Mouse (Mus musculus) stomach, embryonic 15.5 days (tissue): ENCODE results near the gene Rpl18. TPM values are rescaled to one million over a fixed set of nuclear protein-coding genes. Genes with fewer than 3 reads are reported as not detected.

Experiments used
- ATAC-seq: fragments of 200-750 bp; cut with Nextera tagmentation; 2 replicates; pipeline ENCODE4 v1.8.0; 2017; ENCODE audit warnings: low read depth, moderate number of reproducible peaks, moderate TSS enrichment; ENCODE audit not compliant: insufficient read depth, low FRiP score
- H3K27ac ChIP-seq: fragments of 300-500 bp; sonication (generic); 2 replicates; pipeline ENCODE4 v1.5.1; 2015; ENCODE audit warnings: mild to moderate bottlenecking, inconsistent platforms
- H3K27me3 ChIP-seq: fragments of 300-500 bp; sonication (generic); replicated peaks from 2 replicates; pipeline ENCODE4 v1.6.1; 2015; ENCODE audit warnings: inconsistent platforms
- H3K36me3 ChIP-seq: fragments of 300-500 bp; sonication (generic); 2 replicates; pipeline ENCODE4 v1.6.1; 2015; ENCODE audit warnings: inconsistent platforms
- H3K4me1 ChIP-seq: fragments of 300-500 bp; sonication (generic); 2 replicates; pipeline ENCODE4 v1.6.1; 2015; ENCODE audit warnings: inconsistent platforms
- H3K4me2 ChIP-seq: fragments of 300-500 bp; sonication (generic); 2 replicates; pipeline ENCODE4 v1.6.1; 2015; ENCODE audit warnings: mild to moderate bottlenecking, inconsistent platforms
- H3K4me3 ChIP-seq: fragments of 300-500 bp; sonication (generic); replicated peaks from 2 replicates; pipeline ENCODE4 v1.5.1; 2015; ENCODE audit warnings: inconsistent platforms
- H3K9ac ChIP-seq: fragments of 300-500 bp; sonication (generic); 2 replicates; pipeline ENCODE4 v1.6.1; 2015; ENCODE audit warnings: inconsistent platforms
- H3K9me3 ChIP-seq: fragments of 300-500 bp; sonication (generic); 2 replicates; pipeline ENCODE4 v1.6.1; 2016; ENCODE audit warnings: inconsistent platforms
- WGBS: fragments of 180-500 bp; shearing (Covaris S2); methylation state at CpG from one replicate; pipeline ENCODE4 v1.1.7; 2015; 5-methylcytosine and 5-hydroxymethylcytosine counted together
- polyA plus RNA-seq: library from polyadenylated mRNA; unstranded; fragments of >200 nt; fragmentation: Nextera tagmentation; extraction: Ambion mirVana; gene quantifications from 2 replicates; pipeline ENCODE4 v1.2.1, GENCODE M21; 2015

The Rpl18 gene
- polyA plus RNA-seq, 1 experiment from 2014 or later: 954 TPM

DNA sequence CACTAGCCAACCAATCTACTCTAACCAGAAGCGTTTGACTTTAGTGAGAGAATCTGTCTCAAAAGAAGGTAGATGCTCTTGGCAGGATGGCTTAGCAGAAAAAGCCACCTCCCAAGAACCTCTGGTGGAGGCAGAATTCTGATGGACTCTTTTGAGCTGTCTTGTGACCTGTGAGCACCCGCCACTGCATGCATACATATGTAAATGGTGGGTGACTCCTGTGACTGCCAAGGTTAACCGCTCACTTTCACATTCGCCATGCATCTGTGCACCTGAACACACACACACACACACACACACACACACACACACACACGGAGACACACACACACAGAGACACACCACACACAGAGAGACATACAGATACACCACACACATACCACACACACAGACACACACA, 32.2 kb downstream of the Rpl18 start:
- Histone ChIP-seq H3K4me2 (no peak overlapping the region), H3K27me3 (no peaks in the 10 kb centered on the region), H3K36me3 (no peaks in the 10 kb centered on the region), H3K9me3 (no peaks in the 10 kb centered on the region), H3K27ac (no peak overlapping the region), H3K9ac (no peak overlapping the region), H3K4me1 (no peaks in the 10 kb centered on the region), H3K4me3 (no peak overlapping the region)
- 86% methylated on average over 5 of the region's 5 CpGs for WGBS
- no peak for ATAC-seq

DNA sequence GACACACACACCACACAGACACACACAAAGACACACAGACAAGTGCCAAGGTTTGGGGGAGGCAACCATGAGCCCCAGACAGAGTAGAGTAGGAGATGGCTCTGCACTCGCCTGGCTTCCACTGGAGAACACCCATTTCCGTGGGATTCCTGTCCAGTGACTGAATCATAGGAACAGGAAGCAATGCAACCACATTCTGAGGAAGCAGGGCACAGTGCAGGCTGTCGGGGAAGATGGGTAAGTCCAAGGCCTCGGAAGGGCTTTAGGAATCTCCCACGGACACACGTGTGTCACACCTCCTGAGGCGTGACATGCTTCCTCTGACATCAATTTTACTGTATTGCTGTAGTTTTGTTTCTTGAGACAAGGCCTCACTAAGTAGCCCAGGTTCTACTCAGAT, 32.9 kb downstream of the Rpl18 start:
- WGBS: 74% methylated on average over 7 of the region's 7 CpGs
- Histone ChIP-seq H3K36me3 (no peaks in the 10 kb centered on the region), H3K27ac (no peak overlapping the region), H3K9me3 (no peaks in the 10 kb centered on the region), H3K4me1 (no peaks in the 10 kb centered on the region), H3K27me3 (no peaks in the 10 kb centered on the region), H3K9ac (no peak overlapping the region), H3K4me3 (no peak overlapping the region), H3K4me2 (no peak overlapping the region)
- ATAC-seq: no peak; the same call in 1 of the 2 replicates

DNA sequence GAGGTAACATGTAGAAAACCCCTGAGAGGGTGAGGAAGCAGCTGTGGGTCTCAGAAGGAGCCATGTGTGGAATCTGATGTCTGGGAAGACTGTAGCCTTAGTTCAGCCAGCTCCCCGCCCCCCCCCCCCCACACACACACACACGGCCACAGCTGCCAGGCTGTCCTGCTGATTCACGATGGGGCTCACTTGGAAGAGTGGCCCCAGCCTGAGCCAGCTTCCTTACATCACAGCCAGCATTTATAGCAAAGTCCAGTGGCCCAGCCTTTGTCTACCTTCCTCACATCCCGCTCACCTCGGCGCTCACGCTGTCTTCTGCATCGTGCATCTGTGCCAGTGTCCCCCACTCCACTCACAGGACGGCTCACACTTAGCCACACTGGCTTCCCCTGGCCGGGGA, 34.1 kb downstream of the Rpl18 start:
- 29% methylated on average over 10 of the region's 10 CpGs for WGBS
- no peak overlapping the region for H3K27ac ChIP-seq
- H3K9me3 ChIP-seq: no peaks in the 10 kb centered on the region
- no peaks in the 10 kb centered on the region for H3K4me1 ChIP-seq
- H3K4me2 ChIP-seq: no peak overlapping the region
- no peak for ATAC-seq
- H3K4me3 ChIP-seq: no peak overlapping the region
- no peaks in the 10 kb centered on the region for H3K27me3 ChIP-seq
- H3K36me3 ChIP-seq: no peaks in the 10 kb centered on the region
- no peak overlapping the region for H3K9ac ChIP-seq

DNA sequence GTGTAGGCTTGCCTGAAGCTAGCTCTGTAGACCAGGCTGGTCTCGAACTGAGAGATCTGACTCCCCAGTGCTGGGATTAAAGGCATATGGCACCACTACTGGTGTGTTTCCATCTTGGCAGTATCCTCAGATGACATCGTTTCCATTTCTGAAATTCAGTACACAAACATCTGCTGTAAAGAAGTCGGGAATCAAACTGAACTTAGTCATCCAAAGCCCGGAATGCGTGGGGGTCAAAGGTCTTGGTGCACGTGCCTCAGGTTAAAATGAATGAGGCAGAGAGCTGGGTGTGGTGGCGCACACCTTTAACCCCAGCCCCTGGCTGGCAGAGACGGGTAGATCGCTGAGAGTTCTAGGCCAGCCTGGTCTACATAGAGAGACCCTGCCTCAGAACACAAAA, 34.9 kb downstream of the Rpl18 start:
- H3K4me3 ChIP-seq: no peak overlapping the region
- H3K4me2 ChIP-seq: no peak overlapping the region
- no peaks in the 10 kb centered on the region for H3K4me1 ChIP-seq
- H3K9ac ChIP-seq: no peak overlapping the region
- no peaks in the 10 kb centered on the region for H3K9me3 ChIP-seq
- no peaks in the 10 kb centered on the region for H3K36me3 ChIP-seq
- no peak for ATAC-seq
- no peaks in the 10 kb centered on the region for H3K27me3 ChIP-seq
- no peak overlapping the region for H3K27ac ChIP-seq
- 54% methylated on average over 9 of the region's 9 CpGs for WGBS

DNA sequence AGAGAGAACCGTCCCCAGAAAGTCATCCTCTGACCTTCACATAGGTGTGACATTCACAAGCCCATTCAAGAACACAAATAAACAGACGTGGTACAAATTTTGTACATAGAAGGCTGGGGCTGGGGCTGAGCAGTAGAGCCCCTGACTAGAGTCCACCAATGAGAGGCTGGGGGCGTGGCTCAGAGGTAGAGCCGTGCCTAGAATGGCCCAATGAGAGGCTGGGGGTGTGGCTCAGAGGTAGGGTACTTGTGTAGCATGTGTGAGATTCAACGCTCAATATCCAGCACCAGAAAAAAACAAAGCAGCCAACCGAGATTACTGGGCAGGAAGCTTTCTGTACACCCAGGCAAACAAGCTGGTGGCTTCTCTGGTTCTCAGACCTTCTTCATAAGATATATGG, 40.4 kb downstream of the Rpl18 start:
- no peak overlapping the region for H3K9ac ChIP-seq
- peaks cover 17% of the 10 kb centered on the region for H3K27me3 ChIP-seq
- no peak overlapping the region for H3K27ac ChIP-seq
- H3K4me1 ChIP-seq: peaks cover 5% of the 10 kb centered on the region; the same call in 1 of the 2 replicates
- H3K36me3 ChIP-seq: no peaks in the 10 kb centered on the region
- no peak for ATAC-seq
- no peak overlapping the region for H3K4me2 ChIP-seq
- WGBS: 58% methylated on average over 6 of the region's 6 CpGs
- no peak overlapping the region for H3K4me3 ChIP-seq
- no peaks in the 10 kb centered on the region for H3K9me3 ChIP-seq

DNA sequence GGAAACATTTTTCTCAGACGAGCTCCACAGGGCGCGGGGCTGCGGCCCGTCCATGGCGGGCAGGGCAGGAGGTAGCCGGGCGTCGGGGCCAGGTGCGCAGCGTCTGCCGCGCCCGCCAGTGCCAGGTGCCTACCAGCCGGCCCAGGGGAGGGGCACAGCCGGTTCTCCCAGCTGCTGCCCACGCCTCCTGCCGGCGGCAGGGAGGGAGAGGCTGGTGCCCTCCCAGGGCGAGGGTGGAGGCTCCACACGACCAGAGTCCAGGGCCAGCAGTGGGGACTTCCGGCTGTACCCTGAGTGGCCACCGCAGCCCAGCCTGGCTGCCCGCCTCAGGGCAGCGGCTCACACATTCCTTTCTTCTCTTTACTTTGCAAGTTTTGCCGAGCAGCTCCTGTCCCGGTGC, 44.1 kb downstream of the Rpl18 start:
- Histone ChIP-seq H3K4me3 (peak overlapping the region; percentile 22), H3K27me3 (peaks cover 17% of the 10 kb centered on the region), H3K36me3 (no peaks in the 10 kb centered on the region), H3K4me1 (peaks cover 5% of the 10 kb centered on the region; the same call in 1 of the 2 replicates), H3K27ac (peak overlapping the region; percentile 12; the same call in 1 of the 2 replicates), H3K4me2 (peak overlapping the region; percentile 50), H3K9me3 (no peaks in the 10 kb centered on the region), H3K9ac (no peak overlapping the region)
- WGBS: 3% methylated on average over 27 of the region's 27 CpGs
- ATAC-seq: peak; percentile 85

DNA sequence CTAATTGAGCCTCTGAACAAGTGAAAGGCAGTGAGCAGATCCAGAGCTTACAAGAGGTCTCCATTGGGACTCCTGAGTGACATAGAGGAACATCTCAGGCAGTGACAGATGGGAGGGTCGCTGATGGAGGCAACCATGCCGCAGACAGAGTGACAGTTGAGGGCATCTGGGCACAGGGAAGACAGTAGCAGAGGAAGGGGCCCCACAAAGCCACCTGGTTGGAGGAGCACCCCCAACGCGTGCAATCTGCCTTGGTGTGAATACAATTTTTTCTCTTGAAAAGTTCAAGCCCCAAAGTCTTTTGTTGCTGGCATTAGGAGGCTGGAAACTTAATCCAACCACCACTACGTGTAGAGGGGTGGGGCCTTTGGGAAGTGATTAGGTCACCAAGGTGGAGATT, 44.9 kb downstream of the Rpl18 start:
- Histone ChIP-seq H3K9ac (no peak overlapping the region), H3K4me2 (no peak overlapping the region)

DNA sequence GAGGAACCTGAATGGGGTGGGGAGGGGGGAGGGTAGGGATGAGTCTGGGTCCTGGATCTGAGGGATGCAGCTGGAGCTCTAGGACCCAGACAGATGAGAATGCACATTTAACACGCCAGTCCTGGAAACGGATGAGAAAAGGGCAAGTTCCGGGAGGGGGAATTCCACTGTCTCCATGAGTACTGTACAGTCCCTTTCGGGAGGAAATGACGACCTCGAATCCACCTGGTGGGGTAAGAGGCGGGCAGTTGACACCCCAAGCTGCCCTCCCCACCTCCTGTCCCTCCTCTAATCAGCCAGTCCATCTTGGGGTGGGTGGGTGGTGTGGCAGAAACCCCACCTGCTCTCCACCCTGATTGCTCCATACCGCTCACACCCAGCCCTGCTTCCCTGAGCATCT, 50.7 kb downstream of the Rpl18 start:
- 36% methylated on average over 8 of the region's 8 CpGs for WGBS
- H3K4me2 ChIP-seq: no peak overlapping the region
- peak; percentile 35; the same call in 1 of the 2 replicates for ATAC-seq
- H3K9me3 ChIP-seq: no peaks in the 10 kb centered on the region
- H3K4me3 ChIP-seq: no peak overlapping the region
- no peak overlapping the region for H3K9ac ChIP-seq
- no peaks in the 10 kb centered on the region for H3K36me3 ChIP-seq
- H3K27ac ChIP-seq: no peak overlapping the region
- no peaks in the 10 kb centered on the region for H3K27me3 ChIP-seq
- 0 out of 2 replicates have a peak, but pooled peaks cover 4% of the 10 kb centered on the region for H3K4me1 ChIP-seq

More for the DNA sequence above, 44.9 kb downstream of the Rpl18 start:
- no peaks in the 10 kb centered on the region for H3K36me3 ChIP-seq
- peaks cover 5% of the 10 kb centered on the region; the same call in 1 of the 2 replicates for H3K4me1 ChIP-seq
- H3K4me3 ChIP-seq: no peak overlapping the region
- H3K9me3 ChIP-seq: no peaks in the 10 kb centered on the region
- ATAC-seq: no peak
- no peak overlapping the region for H3K27ac ChIP-seq
- H3K27me3 ChIP-seq: peaks cover 17% of the 10 kb centered on the region
- WGBS: 61% methylated on average over 5 of the region's 5 CpGs

DNA sequence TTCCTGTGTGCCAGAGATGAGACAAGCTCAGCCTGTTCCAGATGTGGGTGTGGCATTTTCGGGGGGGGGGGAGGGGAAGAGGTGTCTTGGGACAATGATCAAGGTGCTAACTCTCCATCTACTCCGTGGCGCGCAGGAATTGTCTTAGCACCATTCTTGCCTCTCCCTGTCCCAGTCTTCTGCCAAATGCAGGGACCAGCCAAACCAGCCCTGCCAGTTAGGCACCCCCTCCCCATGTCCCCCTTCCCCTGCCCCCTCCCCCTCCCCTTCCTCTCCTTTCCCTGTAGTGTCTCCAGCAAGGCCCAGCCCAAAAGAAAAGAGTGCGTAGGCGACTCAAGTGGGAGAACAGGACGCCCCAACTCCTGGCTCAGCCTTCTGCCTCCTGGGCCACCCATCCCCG, 51.5 kb downstream of the Rpl18 start:
- 53% methylated on average over 8 of the region's 8 CpGs for WGBS
- Histone ChIP-seq H3K27ac (no peak overlapping the region), H3K9me3 (no peaks in the 10 kb centered on the region), H3K9ac (no peak overlapping the region), H3K4me3 (no peak overlapping the region), H3K4me2 (no peak overlapping the region), H3K36me3 (no peaks in the 10 kb centered on the region), H3K4me1 (0 out of 2 replicates have a peak, but pooled peaks cover 4% of the 10 kb centered on the region), H3K27me3 (no peaks in the 10 kb centered on the region)
- ATAC-seq: no peak

DNA sequence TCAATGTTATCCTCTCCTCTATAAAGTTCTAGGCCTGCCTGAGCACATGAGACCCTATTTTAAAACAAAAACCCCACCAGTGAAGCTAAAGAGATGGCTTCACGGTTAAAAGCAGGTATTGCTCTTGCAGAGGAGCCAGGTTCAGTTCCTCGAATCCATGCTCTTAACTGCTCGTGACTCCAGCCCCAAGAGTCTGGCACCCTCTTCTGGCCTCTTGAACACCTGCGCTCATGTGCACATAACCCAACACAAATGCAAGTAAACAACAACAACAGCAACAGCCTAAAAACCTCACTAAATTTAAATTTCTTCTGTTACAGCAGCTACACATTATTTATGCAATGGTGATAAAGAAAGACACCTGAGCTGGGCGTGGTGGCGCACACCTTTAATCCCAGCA, 52.2 kb downstream of the Rpl18 start:
- Histone ChIP-seq H3K27ac (no peak overlapping the region), H3K36me3 (no peaks in the 10 kb centered on the region), H3K4me2 (no peak overlapping the region), H3K27me3 (no peaks in the 10 kb centered on the region), H3K4me3 (no peak overlapping the region), H3K4me1 (0 out of 2 replicates have a peak, but pooled peaks cover 4% of the 10 kb centered on the region), H3K9ac (no peak overlapping the region), H3K9me3 (no peaks in the 10 kb centered on the region)
- no peak for ATAC-seq
- WGBS: 91% methylated on average over 6 of the region's 6 CpGs

Other genes with a start within 250 kb of the Rpl18 start
- gene Bax, start 248.6 kb upstream of the Rpl18 start, polyA plus RNA-seq: 157 and 168 TPM in 2 replicates
- 1.4 and 1.8 TPM in 2 replicates for gene Tulp2, start 233.6 kb upstream of the Rpl18 start, polyA plus RNA-seq
- not detected in 2 replicates for gene Gm45808, start 228.6 kb upstream of the Rpl18 start, polyA plus RNA-seq
- 3.5 and 3.7 TPM in 2 replicates for gene Dhdh, start 226.7 kb upstream of the Rpl18 start, polyA plus RNA-seq
- gene Nucb1, start 205.1 kb upstream of the Rpl18 start, polyA plus RNA-seq: 214 and 230 TPM in 2 replicates
- 21.1 and 36.1 TPM in 2 replicates for gene Ppp1r15a, start 189.2 kb upstream of the Rpl18 start, polyA plus RNA-seq
- 2.9 TPM in 2 replicates for gene Plekha4, start 189.1 kb upstream of the Rpl18 start, polyA plus RNA-seq
- 2.2 and 3.9 TPM in 2 replicates for gene Hsd17b14, start 160.6 kb upstream of the Rpl18 start, polyA plus RNA-seq
- gene Bcat2, start 145.3 kb upstream of the Rpl18 start, polyA plus RNA-seq: 78.8 and 87.1 TPM in 2 replicates
- gene Fgf21, start 100.0 kb upstream of the Rpl18 start, polyA plus RNA-seq: 0.18 and 0.41 TPM in 2 replicates
- gene Fut1, start 98.2 kb upstream of the Rpl18 start, polyA plus RNA-seq: 0.76 and 0.84 TPM in 2 replicates
- gene Izumo1, start 93.6 kb upstream of the Rpl18 start, polyA plus RNA-seq: 0.19 and 0.31 TPM in 2 replicates
- gene Rasip1, start 88.0 kb upstream of the Rpl18 start, polyA plus RNA-seq: 11.0 and 11.6 TPM in 2 replicates
- gene Mamstr, start 75.5 kb upstream of the Rpl18 start, polyA plus RNA-seq: 7.4 and 9.5 TPM in 2 replicates
- 5.2 and 6.7 TPM in 2 replicates for gene Fut2, start 49.1 kb upstream of the Rpl18 start, polyA plus RNA-seq
- gene Ntn5, start 31.4 kb upstream of the Rpl18 start, polyA plus RNA-seq: 0.70 and 1.0 TPM in 2 replicates
- 3.6 and 4.5 TPM in 2 replicates for gene Sec1, start 21.1 kb upstream of the Rpl18 start, polyA plus RNA-seq
- 9.6 and 10.1 TPM in 2 replicates for gene Car11, start 15.6 kb upstream of the Rpl18 start, polyA plus RNA-seq
- gene Dbp, start 10.4 kb upstream of the Rpl18 start, polyA plus RNA-seq: 2.8 and 4.4 TPM in 2 replicates
- 35.4 and 36.7 TPM in 2 replicates for gene Sphk2, start 2.5 kb downstream of the Rpl18 start, polyA plus RNA-seq
- 12.8 and 13.3 TPM in 2 replicates for gene Fam83e, start 5.8 kb downstream of the Rpl18 start, polyA plus RNA-seq
- gene Spaca4, start 10.4 kb downstream of the Rpl18 start, polyA plus RNA-seq: 0.45 TPM in 1 of 2 replicates, not detected in the other
- 1.1 and 1.9 TPM in 2 replicates for gene Lmtk3, start 68.3 kb downstream of the Rpl18 start, polyA plus RNA-seq
- 6.7 and 14.4 TPM in 2 replicates for gene Sult2b1, start 69.2 kb downstream of the Rpl18 start, polyA plus RNA-seq
- 85.0 and 103 TPM in 2 replicates for gene Cyth2, start 99.1 kb downstream of the Rpl18 start, polyA plus RNA-seq
- gene Kcnj14, start 109.3 kb downstream of the Rpl18 start, polyA plus RNA-seq: 1.0 and 1.4 TPM in 2 replicates
- 57.0 and 64.3 TPM in 2 replicates for gene Grwd1, start 115.5 kb downstream of the Rpl18 start, polyA plus RNA-seq
- 72.0 and 79.7 TPM in 2 replicates for gene Kdelr1, start 157.3 kb downstream of the Rpl18 start, polyA plus RNA-seq
- gene Grin2d, start 162.9 kb downstream of the Rpl18 start, polyA plus RNA-seq: 0.64 and 0.67 TPM in 2 replicates
- 0.80 and 1.1 TPM in 2 replicates for gene Syngr4, start 181.3 kb downstream of the Rpl18 start, polyA plus RNA-seq
- gene Tmem143, start 181.5 kb downstream of the Rpl18 start, polyA plus RNA-seq: 5.8 and 6.8 TPM in 2 replicates
- 195 and 238 TPM in 2 replicates for gene Emp3, start 205.9 kb downstream of the Rpl18 start, polyA plus RNA-seq
- 3.6 and 4.5 TPM in 2 replicates for gene Ccdc114, start 208.6 kb downstream of the Rpl18 start, polyA plus RNA-seq